Mouse (Mus musculus): Measurements from ENCODE around the gene Trp53i11.

- TF ChIP-seq CTCF (IDR thresholded peaks at IDR 0.05; ENCODE audit: borderline replicate concordance, insufficient read depth, low read length) (no peak), POLR2A (IDR thresholded peaks at IDR 0.05; ENCODE audit: low read depth, low read length) (no peak)
Observed at GRCm38 (mm10) chr2:93175721-93176120, 11.6 kb upstream of the Trp53i11 start.

Measured in embryonic fibroblast, embryonic 13.5 days (primary cell).